Mouse (Mus musculus): ENCODE results near the gene Dab1. TPM values are rescaled to one million over a fixed set of nuclear protein-coding genes. Genes with fewer than 3 reads are reported as not detected.
A peak's percentile ranks its signal among the peaks of the same experiment; 100 is the strongest.

Gene Dab1
- total RNA-seq, 2 experiments from 2014 or later, result 138 to 149 TPM

DNA sequence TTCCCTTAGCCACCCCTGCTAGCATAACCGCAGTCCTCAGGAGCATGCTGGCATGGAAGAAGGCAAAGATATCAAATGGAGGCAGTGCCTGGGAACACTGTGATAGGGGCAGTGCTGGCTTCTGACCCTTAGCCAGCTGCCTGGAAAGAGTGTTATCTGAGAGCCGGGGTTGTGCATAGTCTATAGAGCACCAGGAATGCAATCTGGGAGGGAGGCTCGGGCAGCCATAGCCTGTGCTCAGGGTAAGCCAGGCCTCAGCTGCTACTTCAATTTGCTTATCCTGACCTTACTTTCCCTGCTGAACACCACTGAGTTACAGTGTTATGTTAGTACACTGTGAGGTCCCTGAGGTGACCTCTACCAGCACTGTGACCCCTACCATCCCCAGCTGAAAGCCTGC lies 448.6 kb downstream of the Dab1 start:
- no peak for DNase-seq (ENCODE audit: low spot score in 2 of 2)

DNA sequence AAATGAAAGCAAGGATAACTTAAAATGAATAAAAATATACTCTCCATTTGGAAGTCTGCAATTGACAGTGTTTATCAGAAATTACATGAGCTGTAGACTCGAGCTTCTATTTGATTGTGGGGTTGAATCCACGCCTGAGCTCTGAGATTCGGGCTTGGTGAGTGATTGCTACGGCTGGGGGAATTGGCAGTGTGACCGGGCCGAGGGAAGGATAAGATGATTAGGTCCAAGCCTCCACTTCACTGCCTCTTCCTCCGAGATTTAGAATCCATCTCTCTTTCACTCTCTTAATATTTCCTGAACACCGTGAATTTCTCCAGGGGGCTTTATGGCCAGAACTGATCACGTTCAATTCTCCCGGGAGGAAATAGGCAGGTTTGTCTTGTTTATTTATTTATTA lies 452.1 kb downstream of the Dab1 start:
- DNase-seq (ENCODE audit: low spot score in 2 of 2), result no peak

GRCm38 (mm10) chr4:104073920-104074459 lies 454.8 kb downstream of the Dab1 start:
- no peak for DNase-seq (ENCODE audit: low spot score in 2 of 2)

DNA sequence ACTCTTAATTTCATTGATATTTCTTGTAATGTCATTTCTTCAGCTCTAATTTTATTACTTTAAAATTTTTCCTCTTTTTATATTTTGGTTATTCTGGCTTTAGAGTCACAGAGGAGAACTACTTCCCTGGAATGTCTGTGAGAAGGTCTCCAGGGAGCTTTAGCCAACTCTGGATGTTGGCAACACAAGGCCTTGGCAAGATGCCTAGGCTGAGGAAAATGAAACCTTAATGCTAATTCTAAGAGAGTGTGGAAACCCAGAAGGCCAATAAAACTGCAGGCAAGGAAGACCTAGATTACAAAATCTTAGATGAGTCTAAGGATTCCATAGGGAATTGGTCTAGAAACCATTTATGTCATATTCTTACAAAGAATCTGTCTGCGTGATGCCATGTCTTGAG lies 458.6 kb downstream of the Dab1 start:
- peak in 1 of 2 experiments; percentile 50 for DNase-seq (ENCODE audit: low spot score in 2 of 2)

- DNase-seq (ENCODE audit: low spot score in 2 of 2), result no peak
Observed at GRCm38 (mm10) chr4:104106299-104106698, 487.1 kb downstream of the Dab1 start.

GRCm38 (mm10) chr4:104111614-104112013 lies 492.5 kb downstream of the Dab1 start:
- no peak for DNase-seq (ENCODE audit: low spot score in 2 of 2)

GRCm38 (mm10) chr4:104113209-104114005 lies 494.2 kb downstream of the Dab1 start:
- peak; percentile 75 to 89 for DNase-seq (ENCODE audit: low spot score in 2 of 2)

DNA sequence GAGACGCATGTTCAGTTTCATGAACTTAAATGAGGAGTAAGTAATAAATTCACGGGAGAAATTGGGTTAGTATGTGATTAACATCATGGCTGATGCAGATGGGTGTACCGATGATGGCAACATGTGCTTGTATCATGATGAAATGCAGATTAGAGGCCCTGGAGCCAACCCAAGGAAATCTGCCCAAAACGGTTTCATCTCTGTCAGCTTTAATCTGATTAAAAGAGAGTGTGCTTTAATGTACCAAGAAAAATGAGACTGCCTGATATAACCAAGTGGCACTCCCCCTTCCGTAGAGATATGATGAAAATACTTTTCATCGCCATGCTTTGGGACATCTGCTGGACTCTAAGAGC lies 494.8 kb downstream of the Dab1 start:
- DNase-seq (ENCODE audit: low spot score in 2 of 2), result peak; percentile 48 to 80

- no peak for DNase-seq (ENCODE audit: low spot score in 2 of 2)
Observed at GRCm38 (mm10) chr4:104120108-104120507, 500.9 kb downstream of the Dab1 start.

- DNase-seq (ENCODE audit: low spot score in 2 of 2), result no peak
Observed at GRCm38 (mm10) chr4:104121959-104122358, 502.8 kb downstream of the Dab1 start.

DNA sequence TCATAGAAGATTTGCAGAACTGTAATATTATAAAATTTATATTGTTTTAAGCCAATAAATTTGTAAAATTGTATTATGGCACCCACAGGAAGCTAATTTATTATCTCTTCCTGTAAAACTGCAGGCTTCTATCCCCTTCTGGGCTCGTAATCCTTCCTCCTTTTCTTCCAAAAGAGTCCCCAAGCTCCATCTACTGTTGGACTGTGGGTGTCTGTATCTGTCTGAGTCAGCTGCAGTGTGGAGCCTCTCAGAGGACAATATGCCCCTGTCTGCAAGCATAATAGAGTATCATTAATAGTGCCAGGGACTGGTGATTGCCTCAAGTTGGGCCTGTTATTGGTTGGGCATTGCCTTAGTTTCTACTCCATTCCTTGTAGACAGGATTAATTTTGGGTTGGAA lies 503.2 kb downstream of the Dab1 start:
- no peak for DNase-seq (ENCODE audit: low spot score in 2 of 2)

- no peak for DNase-seq (ENCODE audit: low spot score in 2 of 2)
Observed at GRCm38 (mm10) chr4:104153637-104154036, 534.5 kb downstream of the Dab1 start.

DNA sequence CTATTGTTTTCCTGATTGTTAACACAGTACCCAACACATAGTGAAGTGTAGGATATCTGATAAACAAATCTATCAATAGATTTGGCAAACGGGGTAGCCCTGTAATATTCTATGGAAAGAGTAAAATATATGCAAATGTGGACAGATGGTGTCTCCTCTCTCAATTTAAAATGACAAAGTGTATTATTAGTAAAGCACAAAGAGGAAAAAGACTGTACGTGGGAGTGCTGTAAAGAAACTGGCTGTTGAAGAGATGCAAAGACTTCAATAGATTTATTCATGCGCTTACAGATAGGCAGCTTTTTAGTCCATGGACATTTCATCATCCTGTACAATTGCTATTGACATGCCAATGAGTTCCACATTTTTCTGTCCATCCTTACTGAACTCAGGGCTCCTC lies 558.9 kb downstream of the Dab1 start:
- DNase-seq (ENCODE audit: low spot score in 2 of 2), result no peak

DNA sequence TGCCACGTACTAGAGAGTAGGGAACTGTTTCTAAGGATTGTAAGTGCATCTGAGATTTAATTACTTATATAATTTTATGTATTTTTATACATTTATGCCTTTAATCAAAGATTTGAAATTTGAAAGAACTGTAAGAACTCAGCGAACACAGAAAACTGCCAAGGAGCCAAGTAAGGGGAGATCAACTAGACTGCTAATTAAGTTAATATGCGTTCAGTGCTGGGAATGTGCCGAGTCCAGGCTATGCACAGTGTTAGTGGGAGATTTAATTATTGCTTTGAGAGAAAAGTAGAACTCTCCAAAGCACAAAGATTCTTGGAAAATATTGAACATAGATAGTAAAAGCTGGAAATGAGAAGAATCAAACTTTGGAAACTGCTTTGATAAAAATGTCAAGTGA lies 567.2 kb downstream of the Dab1 start:
- no peak for DNase-seq (ENCODE audit: low spot score in 2 of 2)

DNA sequence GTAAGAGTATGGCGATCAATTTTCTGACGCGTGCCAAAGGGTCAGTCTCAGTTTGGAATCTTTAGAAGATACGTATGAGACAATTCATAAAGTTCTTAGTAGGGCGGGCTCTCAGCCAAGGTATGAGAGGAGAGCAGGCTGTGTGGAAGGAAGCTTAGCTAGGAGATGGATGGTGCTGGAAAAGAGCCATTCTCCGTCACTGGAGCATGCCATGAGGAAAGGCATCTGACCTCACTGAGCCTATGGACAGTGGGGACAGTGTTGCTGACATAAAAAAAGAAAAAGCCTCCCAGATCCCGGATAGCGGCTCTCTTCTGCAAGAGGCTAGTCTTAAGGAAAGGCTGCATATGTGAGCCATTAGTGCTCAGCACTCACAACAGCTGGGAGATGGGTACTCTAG lies 579.5 kb downstream of the Dab1 start:
- DNase-seq (ENCODE audit: low spot score in 2 of 2), result no peak

DNA sequence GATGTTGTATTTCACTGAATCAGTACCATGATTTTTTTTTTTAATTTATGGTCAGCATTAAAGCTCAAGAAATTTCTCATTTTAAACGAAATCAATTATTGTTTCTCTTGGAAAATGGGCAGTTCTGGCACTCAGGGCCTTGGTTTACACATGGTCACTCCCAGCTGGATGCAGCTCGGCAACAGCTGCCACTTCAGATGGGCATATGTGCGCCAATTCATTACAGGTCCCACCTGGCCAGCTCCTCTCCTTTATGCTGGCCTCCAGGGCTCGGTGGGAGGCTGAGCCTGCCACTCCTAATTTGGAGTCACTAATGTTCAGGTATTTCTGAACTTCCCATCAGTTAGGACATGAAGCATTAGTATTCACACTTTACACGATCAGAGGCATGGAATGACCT lies 582.5 kb downstream of the Dab1 start:
- DNase-seq (ENCODE audit: low spot score in 2 of 2), result no peak

GRCm38 (mm10) chr4:104204047-104204446 lies 584.9 kb downstream of the Dab1 start:
- no peak for DNase-seq (ENCODE audit: low spot score in 2 of 2)

DNA sequence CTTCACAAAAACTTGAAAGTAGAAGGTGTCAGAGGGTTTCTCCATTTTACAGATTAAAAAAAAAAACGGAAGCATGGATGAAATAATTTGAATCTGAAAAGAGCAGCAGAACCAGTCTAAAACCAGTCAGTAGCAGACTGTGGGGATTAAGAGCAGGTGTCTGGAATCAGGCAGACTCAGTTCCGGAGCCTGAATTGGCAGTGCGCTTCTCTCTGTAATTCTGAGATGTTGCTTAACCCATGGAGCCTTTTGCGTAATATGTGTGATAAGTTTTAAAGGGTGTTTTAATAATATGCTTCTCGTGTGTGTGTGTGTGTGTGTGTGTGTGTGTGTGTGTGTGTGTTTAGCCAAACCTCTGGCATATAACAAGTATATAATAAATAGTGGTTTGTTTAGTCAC lies 587.5 kb downstream of the Dab1 start:
- peak in 1 of 2 experiments; percentile 26 for DNase-seq (ENCODE audit: low spot score in 2 of 2)

DNA sequence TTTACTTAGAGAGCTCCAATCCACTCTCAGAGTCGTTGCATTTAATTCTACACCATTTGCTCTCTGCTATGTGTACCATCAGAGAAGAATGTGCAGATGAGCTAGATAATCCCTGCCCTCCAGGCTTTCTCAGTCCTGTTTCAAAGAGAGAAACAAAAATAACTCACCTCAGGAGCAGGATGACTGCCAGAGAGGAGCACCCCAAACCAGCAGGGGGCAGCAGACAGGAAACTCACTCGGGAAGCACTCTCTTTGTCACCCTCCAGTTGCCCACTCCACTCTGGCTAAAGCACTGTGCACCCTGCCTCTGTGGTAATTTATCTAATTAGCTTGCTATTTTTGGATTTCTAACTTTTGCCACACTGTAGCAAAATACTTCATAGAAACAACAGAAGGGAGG lies 589.9 kb downstream of the Dab1 start:
- DNase-seq (ENCODE audit: low spot score in 2 of 2), result no peak

DNA sequence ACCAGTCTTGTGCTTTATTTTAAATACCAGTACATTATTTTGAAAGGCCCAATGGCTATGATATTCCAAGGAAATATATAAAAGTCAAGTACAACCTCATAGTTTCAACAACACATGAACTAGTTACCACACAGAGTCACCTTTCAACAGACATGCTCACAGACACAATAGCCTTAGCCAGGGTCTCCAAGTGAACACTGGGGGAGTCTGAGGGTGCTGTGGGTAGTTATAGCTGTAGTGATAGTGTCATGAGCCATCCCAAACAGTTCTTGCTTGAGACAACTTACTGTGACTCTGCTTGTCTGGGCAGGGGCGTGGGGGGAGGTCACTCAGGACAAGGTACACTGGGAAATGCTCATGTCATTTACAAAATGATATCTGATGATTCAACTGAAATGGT lies 591.6 kb downstream of the Dab1 start:
- no peak for DNase-seq (ENCODE audit: low spot score in 2 of 2)

GRCm38 (mm10) chr4:104211531-104212455 lies 592.6 kb downstream of the Dab1 start:
- no peak for DNase-seq (ENCODE audit: low spot score in 2 of 2)

DNA sequence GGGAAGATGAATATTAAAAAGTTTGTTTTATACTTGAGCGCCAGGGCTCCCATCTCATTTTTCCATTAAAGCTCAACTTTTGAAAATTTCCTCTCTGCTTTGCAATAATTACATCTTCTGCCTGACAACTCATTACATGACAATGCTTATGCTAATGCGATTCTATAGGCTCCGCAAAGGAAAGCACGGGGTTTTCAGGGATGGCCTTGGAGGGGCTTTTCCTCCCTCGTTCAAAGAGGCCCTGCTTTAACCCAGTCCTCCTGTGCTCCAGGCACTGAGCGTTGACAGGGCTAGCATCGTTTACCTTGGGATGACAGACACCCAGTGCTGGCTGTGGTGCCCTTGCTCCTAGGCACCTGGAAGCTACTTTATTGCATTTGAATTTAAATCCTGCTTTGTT lies 595.6 kb downstream of the Dab1 start:
- DNase-seq (ENCODE audit: low spot score in 2 of 2), result no peak
